Mouse (Mus musculus): ENCODE measurements around the gene Slc35d2.

The Slc35d2 gene

GRCm38 (mm10) chr13:64128858-64129615 lies at the start of gene Slc35d2:
Gene Slc35d2, minus strand, starts transcription at chr13:64129368.
- peak; percentile 82 to 85 for DNase-seq

GRCm38 (mm10) chr13:64178000-64178399 lies 48.8 kb upstream of the Slc35d2 start:
- DNase-seq = no peak

GRCm38 (mm10) chr13:64169746-64170145 lies 40.6 kb upstream of the Slc35d2 start:
- no peak for DNase-seq

GRCm38 (mm10) chr13:64163147-64163715 lies 34.1 kb upstream of the Slc35d2 start:
- DNase-seq = no peak

DNA sequence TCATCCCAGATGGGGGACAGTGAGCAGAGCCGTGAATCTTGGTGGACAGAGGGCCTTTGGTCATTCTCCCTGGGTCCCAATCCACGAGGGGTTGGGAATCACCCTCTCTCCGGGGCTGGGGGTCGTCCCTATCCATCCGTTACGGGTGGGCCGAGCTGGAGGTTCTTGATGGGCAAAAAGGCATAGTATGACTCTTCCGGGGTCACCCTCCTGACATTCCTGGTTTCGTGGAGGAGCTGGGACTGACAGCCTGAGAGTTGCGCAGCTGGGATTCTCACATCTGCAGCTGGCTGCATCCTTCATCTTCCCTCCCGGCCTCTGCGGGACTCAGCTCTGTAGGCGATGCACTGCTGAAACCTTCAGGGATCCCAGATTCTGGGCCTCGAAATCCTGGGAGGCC lies 33.5 kb upstream of the Slc35d2 start:
- DNase-seq = peak in 1 of 2 experiments; percentile 12

DNA sequence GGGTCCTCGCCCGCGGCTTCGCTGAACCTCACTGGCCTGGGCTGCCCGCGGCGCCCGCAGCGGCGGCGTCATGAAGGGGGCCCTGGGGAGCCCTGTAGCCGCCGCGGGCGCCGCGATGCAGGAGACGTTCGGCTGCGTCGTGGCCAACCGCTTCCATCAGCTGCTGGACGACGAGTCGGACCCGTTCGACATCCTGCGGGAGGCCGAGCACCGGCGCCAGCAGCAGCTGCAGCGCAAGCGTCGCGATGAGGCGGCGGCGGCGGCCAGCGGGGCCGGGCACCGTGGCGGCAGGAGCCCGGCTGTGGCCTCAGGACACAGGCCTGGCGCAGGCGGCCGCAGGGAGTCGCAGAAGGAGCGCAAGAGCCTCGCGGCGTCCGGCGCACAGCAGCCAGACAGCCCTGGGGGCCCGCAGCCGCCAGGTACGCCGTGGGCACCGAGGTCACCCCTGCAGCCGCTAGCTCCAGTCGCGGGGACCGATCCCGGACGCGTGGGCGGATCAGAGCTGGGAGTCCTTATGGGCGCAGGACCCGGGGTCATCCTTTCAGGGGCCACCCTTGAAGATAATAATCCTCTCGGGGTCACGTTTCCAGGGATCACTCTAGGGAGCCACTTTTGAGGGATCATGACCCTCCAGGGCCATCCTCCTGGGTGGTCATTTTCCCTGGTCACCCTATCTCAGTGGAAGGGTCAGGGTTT lies 32.9 kb upstream of the Slc35d2 start:
- no peak for DNase-seq

GRCm38 (mm10) chr13:64161548-64161915 lies 32.4 kb upstream of the Slc35d2 start, which contains the start of gene Habp4:
Gene Habp4, plus strand, starts transcription at chr13:64161824.
- DNase-seq = peak; percentile 99

DNA sequence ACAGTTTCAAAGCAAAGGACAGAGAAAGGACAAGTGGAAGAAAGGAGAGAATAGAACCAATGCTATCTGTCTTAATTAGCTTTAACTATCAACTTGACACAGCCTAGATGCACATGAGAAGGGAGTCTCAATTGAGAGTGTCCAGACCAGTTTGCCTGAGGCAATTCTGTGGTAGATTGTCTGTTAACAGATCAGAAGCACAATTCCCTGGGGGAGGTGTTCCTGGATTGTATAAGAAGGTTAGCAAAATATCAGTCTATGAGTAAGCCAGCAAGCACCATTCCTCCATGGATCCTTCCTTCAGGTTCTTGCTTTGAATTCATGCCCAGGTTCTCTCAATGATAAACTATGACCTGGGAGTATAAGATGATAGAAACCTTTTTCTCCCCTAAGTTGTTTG lies 27.8 kb upstream of the Slc35d2 start:
- DNase-seq = no peak

- DNase-seq = peak; percentile 75 to 79
Measured at GRCm38 (mm10) chr13:64155171-64155571, 26.0 kb upstream of the Slc35d2 start.

DNA sequence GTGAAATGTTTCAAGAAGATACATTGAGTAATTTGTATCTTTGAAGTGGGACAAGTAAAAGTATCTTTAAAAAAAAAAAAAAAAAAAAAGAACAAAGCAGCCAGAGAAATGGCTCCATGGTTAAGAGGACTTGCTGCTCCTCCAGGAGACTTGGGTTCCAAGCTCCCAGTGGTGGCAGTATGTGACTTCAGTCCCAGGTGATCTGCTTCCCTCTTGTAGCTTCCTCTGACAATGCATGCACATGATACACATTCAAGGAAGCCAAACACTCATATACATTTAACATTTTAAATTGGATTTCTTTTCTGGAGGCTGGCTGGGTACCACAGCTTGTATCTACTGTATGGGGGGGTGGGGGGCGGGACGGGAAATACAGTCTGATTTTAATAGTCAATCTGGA lies 25.5 kb upstream of the Slc35d2 start:
- no peak for DNase-seq

GRCm38 (mm10) chr13:64153751-64154267 lies 24.6 kb upstream of the Slc35d2 start:
- DNase-seq = peak; percentile 72 to 83

- peak; percentile 100 for DNase-seq
Measured at GRCm38 (mm10) chr13:64153083-64153682, 24.0 kb upstream of the Slc35d2 start, which contains the start of gene Zfp367. Gene Zfp367, minus strand, starts transcription at chr13:64153202.

- no peak for DNase-seq
Measured at GRCm38 (mm10) chr13:64152671-64153082, 23.5 kb upstream of the Slc35d2 start.

- peak; percentile 88 to 90 for DNase-seq
Measured at GRCm38 (mm10) chr13:64152241-64152669, 23.1 kb upstream of the Slc35d2 start.

GRCm38 (mm10) chr13:64150121-64150520 lies 21.0 kb upstream of the Slc35d2 start:
- no peak for DNase-seq

DNA sequence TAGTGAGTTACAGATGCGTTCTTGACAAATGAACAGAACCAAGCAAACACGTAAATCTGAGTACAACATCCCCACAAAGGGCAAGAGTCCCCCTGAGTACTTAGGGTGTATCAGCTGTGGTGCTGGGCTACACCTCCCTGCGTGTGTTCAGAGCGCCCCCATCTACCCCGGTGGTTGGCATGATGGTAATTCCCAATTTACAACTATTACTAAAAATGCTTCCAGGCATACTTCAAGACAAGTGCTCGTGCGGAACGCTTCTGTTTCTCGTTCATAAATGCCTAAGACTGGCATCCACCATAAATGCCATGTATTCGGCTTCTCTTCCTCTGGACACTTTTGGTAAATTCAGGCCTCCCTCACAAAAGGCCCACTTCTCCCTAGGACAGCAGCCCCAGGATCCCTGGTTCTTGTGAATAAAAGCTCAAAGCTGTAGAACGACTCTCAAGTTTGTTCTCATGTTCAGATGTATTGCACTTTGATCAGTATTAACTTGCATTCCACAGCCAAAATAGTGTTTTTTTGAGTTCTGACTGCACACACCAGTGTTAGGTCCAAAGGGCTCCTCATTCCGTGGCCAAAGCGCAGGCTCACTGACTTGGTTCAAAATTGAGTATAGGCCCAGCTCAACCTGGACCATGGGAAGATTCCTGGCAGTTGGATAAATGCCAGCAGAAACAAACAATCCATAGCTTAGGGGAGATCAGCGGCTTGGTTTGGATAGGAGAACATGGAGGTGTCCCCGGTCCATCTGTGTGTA lies 628 bp upstream of the Slc35d2 start:
- peak; percentile 70 to 72 for DNase-seq

DNA sequence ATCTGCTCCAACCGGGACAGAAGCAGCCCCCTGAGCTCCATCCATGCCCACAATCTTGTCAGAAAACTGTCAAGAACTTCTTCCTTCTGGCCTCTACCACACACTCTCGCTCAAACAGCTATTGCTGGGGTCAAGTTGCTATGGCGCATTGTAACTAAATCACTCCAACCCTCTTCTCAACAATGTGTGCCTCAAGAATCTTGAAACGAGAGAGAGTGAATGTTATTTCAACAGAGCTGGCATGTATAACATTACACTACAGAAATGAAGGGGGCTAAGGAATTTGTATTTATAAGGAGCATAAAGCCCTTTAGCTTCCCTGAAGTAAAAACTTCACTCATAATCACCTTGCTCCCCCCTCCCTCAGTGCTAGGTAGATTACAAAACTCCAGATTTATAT lies 2.9 kb downstream of the Slc35d2 start:
- DNase-seq = peak in 1 of 2 experiments; percentile 15

DNA sequence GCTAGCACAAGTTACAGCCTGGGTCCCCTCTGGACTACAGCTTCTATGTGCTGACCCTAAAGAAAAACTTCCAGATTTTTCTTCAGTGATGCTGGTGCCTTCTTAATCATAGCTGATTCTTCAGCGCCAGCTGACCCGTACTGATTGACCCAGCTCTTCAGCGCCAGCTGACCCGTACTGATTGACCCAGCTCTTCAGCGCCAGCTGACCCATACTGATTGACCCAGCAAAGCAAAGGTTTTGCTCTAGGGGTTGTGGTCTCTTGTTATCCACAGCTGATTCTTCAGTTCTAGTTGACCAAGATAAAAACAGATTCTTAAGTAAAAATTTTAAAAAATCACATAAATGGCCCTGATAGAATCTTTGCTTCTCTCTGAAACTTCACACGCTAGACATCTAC lies 4.3 kb downstream of the Slc35d2 start:
- no peak for DNase-seq

GRCm38 (mm10) chr13:64123491-64124188 lies 5.5 kb downstream of the Slc35d2 start:
- DNase-seq = no peak

DNA sequence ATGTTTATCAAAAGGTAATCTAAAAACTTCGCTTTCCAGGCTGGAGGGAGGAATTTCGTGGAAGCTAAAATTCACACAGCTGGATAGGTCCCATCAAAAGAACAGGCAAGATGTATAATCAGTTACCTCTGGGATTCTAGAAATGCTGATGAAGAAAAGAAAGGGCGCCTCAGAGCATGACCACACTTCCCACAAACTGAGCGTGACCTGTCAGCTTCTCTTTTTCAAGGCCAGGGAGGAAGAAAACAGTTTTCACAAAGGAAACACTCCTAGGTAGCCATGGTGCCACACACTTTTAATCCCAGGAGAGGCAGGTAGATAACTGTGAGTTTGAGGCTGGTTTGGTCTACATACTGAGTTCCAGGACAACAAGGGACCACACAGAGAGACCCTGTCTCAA lies 8.4 kb downstream of the Slc35d2 start:
- no peak for DNase-seq

DNA sequence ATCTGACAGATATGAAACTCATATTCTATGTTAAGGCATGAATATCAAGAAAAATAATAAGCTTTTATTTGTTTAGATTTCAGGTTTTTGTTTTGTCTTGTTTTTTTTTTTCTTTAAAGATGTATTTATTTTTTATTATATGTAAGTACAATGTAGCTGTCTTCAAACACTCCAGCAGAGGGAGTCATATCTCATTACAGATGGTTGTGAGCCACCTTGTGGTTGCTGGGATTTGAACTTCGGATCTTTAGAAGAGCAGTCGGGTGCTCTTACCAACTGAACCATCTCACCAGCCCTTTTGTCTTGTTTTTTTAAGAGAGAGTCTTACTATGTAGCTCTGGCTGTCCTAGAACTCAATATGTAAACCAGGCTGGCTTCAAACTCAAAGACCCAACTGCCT lies 11.7 kb downstream of the Slc35d2 start:
- no peak for DNase-seq

- no peak for DNase-seq
Measured at GRCm38 (mm10) chr13:64110421-64110820, 18.7 kb downstream of the Slc35d2 start.

Measured in lung, adult 18-20 months (tissue).